Mouse (Mus musculus) embryonic facial prominence, embryonic 14.5 days (tissue): ENCODE measurements at regions not wholly inside any gene's neighbourhood (a gene's known extent, or its start where the extent isn't known, plus 50 kb on each side); places are given as distances from the start of the nearest gene placed in this dataset.

Source experiments
- ATAC-seq: fragments of 200-750 bp; cut with Nextera tagmentation; 2 replicates; pipeline ENCODE4 v1.8.0; 2017; ENCODE audit warnings: low read depth, moderate number of reproducible peaks, moderate TSS enrichment
- DNase-seq: peaks from one replicate; pipeline ENCODE4 v3.0.0-alpha.2; 2015; ENCODE audit warnings: low spot score
- H3K27ac ChIP-seq: fragments of 300-500 bp; sonication (generic); replicated peaks from 2 replicates; pipeline ENCODE4 v1.5.1; 2014; ENCODE audit warnings: low read depth, mild to moderate bottlenecking, low read length, moderate library complexity
- H3K27me3 ChIP-seq: fragments of 300-500 bp; sonication (generic); replicated peaks from 2 replicates; pipeline ENCODE4 v1.6.1; 2014; ENCODE audit warnings: low read length; ENCODE audit not compliant: control insufficient read depth, insufficient read depth
- H3K36me3 ChIP-seq: fragments of 300-500 bp; sonication (generic); 2 replicates; pipeline ENCODE4 v1.6.1; 2014; ENCODE audit warnings: low read length, mixed read lengths; ENCODE audit not compliant: control insufficient read depth, insufficient read depth
- H3K4me1 ChIP-seq: fragments of 300-500 bp; sonication (generic); 2 replicates; pipeline ENCODE4 v1.6.1; 2014; ENCODE audit warnings: antibody characterized with exemption, low read length; ENCODE audit not compliant: control insufficient read depth, insufficient read depth
- H3K4me2 ChIP-seq: fragments of 300-500 bp; sonication (generic); 2 replicates; pipeline ENCODE4 v1.6.1; 2014; ENCODE audit warnings: low read depth, mild to moderate bottlenecking, low read length, moderate library complexity, mixed read lengths
- H3K4me3 ChIP-seq: fragments of 300-500 bp; sonication (generic); 2 replicates; pipeline ENCODE4 v1.5.1; 2014; ENCODE audit warnings: low read depth, mild to moderate bottlenecking, low read length
- H3K9ac ChIP-seq: fragments of 300-500 bp; sonication (generic); 2 replicates; pipeline ENCODE4 v1.6.1; 2014; ENCODE audit warnings: low read depth, mild to moderate bottlenecking, low read length, moderate library complexity, mixed read lengths
- H3K9me3 ChIP-seq: fragments of 300-500 bp; sonication (generic); 2 replicates; pipeline ENCODE4 v1.6.1; 2016; ENCODE audit warnings: low read length; ENCODE audit not compliant: control insufficient read depth
- WGBS: fragments of 180-500 bp; shearing (Covaris S2); extraction: QIAGEN DNeasy Blood & Tissue Kit; methylation state at CpG from one replicate; pipeline ENCODE4 v1.1.7; 2014; 5-methylcytosine and 5-hydroxymethylcytosine counted together

DNA sequence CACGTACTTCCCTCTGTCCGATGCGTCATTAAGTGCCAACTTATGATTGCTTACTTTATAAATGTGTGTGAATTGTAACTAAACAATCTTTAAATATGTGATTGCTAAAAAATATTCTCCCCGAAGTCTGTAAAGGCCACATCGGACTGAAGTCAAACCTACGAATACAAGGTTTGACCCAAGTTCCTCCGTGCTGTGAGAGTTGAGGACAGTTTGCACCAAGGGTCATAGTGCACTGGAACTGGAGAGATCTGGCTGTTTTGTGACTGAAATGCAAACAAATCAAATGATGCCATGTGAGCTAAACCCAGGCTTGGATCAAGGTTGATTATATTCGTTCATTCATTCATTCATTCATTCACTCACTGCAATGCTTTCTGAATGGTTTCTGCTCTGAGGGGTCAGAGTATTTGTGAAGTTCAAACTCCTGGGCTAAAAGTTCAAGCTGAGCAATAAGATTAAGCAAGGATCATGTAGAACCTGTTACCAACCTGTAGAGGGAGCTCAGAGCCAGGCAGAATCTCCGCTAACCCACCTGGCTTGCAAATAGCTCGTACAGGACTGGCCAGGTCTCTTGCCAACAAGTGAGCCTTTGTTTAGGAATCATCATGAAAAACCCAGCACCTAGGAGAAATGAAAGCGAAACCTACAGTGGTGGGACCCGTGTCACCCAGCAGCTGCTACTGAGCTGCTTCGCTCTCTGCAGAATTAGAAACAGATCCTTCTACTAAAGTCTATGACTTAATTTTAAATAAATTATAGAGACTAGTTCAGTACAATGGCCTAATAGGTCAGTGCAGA is 67.9 kb upstream of the Serbp1 start:
- H3K4me1 ChIP-seq = no peaks in the 10 kb centered on the region
- no peak overlapping the region; the same call in 1 of the 2 replicates for H3K27ac ChIP-seq
- 42% methylated on average over 13 of the region's 13 CpGs for WGBS
- no peaks in the 10 kb centered on the region for H3K9me3 ChIP-seq
- H3K27me3 ChIP-seq = no peaks in the 10 kb centered on the region
- H3K9ac ChIP-seq = no peak overlapping the region
- peak; percentile 93 for DNase-seq
- no peaks in the 10 kb centered on the region for H3K36me3 ChIP-seq
- peak overlapping the region; percentile 42 for H3K4me2 ChIP-seq
- H3K4me3 ChIP-seq = peak overlapping the region; percentile 15; the same call in 1 of the 2 replicates
- peak; percentile 89 for ATAC-seq

DNA sequence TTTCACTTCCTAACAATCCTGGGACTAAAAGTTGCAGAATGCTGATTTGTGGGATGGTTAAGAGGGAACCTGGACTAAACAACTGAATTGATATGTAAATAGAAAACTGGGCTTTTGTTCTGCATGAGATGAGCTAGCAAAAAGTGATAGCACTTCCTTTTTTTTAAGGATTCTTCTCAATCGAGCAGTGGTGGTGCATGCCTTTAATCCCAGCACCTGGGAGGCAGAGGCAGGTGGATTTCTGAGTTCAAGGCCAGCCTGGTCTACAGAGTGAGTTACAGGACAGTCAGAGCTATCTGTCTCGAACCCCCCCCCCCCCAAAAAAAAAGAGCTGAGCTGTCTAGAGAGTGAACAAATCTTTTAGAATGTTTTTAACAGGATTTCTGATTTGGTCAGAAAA is 69.2 kb upstream of the Serbp1 start:
- Histone ChIP-seq H3K36me3 (no peaks in the 10 kb centered on the region), H3K9me3 (no peaks in the 10 kb centered on the region), H3K4me2 (peak overlapping the region; percentile 61), H3K9ac (peak overlapping the region; percentile 47; the same call in 1 of the 2 replicates), H3K4me1 (no peaks in the 10 kb centered on the region), H3K27ac (peak overlapping the region; percentile 58; the same call in 1 of the 2 replicates), H3K4me3 (peak overlapping the region; percentile 41), H3K27me3 (no peaks in the 10 kb centered on the region)
- no peak for ATAC-seq
- 30% methylated on average over 2 of the region's 2 CpGs for WGBS
- no peak for DNase-seq

DNA sequence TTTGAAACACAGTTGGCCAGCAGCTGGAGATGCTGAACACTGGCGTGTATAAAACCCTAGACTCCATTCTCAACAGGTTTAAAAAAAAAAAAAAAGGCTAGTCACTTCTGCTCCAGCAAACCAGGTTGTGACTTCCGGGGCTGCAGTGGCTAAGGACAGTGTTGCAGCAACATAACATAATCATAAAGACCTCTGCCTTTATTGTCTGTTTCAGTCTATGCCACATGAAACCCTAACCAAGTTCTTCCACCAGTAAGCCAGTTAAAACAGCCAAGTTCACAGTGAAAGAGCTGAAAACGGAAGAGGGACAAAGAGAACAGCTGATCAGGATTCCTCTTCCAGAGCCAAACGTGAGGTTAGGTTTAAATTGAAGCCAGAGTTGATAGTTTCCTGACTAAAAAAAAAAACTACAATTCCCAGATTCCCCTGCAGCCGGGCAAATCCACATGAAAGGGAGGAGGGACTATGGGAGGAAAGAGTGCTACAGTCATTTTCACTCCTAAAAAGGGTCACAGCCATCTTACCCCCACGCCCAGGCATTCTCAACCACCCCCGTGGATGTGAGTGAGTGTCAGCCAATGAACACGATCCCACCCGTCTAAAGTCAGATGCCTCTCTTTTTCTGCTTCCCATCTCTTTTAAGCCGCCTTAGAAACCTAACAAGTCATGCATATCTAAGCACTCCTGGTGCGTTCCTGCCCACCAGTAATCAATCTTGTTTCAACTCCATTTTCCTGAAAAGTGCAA is 69.8 kb upstream of the Serbp1 start:
- Histone ChIP-seq H3K9ac (peak overlapping the region; percentile 47; the same call in 1 of the 2 replicates), H3K4me2 (peak overlapping the region; percentile 61), H3K4me1 (no peaks in the 10 kb centered on the region), H3K27me3 (no peaks in the 10 kb centered on the region), H3K4me3 (peak overlapping the region; percentile 41), H3K36me3 (no peaks in the 10 kb centered on the region), H3K27ac (peak overlapping the region; percentile 58; the same call in 1 of the 2 replicates), H3K9me3 (no peaks in the 10 kb centered on the region)
- 11% methylated on average over 11 of the region's 11 CpGs for WGBS
- DNase-seq = peak; percentile 80
- ATAC-seq = peak; percentile 71

DNA sequence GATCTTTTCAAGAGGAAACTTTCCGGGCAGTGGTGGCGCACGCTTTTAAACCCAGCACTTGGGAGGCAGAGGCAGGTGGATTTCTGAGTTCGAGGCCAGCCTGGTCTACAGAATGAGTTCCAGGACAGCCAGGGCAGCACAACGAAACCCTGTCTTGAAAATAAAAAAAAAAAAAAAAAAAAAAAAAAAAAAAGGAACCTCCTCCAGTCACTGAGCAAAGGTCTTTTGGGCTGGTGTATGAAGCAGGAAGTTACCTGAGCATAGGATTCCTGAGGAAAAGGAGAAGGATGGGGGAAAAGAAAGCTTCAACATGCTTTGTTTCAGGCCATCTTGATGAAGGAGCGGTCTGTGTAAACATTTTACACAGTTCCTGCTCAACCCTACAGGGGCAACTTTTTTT is 72.9 kb upstream of the Serbp1 start:
- ATAC-seq = no peak
- no peaks in the 10 kb centered on the region for H3K27me3 ChIP-seq
- H3K4me3 ChIP-seq = no peak overlapping the region
- 88% methylated on average over 6 of the region's 6 CpGs for WGBS
- no peaks in the 10 kb centered on the region for H3K36me3 ChIP-seq
- no peak overlapping the region for H3K4me2 ChIP-seq
- no peaks in the 10 kb centered on the region for H3K4me1 ChIP-seq
- no peak overlapping the region for H3K27ac ChIP-seq
- no peak for DNase-seq
- no peak overlapping the region for H3K9ac ChIP-seq
- no peaks in the 10 kb centered on the region for H3K9me3 ChIP-seq

DNA sequence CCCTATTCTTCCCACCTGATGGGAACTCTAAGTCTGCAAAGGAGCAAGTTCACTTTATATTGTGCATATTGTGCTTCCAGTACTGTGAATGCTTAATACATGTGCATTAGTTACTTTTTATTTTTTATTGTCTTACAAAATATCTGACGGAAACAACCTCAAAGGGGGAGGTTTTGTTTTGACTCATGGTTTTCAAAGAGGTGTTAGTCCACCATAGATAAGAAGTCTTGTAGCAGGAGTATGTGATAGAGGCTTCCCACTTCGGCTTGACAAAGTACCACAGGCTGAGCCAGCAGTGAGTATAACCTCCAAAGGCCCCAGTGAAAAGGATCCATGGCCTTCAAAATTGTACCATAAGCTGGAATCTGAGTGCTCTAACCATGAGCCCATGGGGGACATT is 74.0 kb upstream of the Serbp1 start:
- no peak overlapping the region for H3K9ac ChIP-seq
- H3K27me3 ChIP-seq = no peaks in the 10 kb centered on the region
- H3K27ac ChIP-seq = no peak overlapping the region
- H3K4me3 ChIP-seq = no peak overlapping the region
- no peak overlapping the region for H3K4me2 ChIP-seq
- H3K4me1 ChIP-seq = no peaks in the 10 kb centered on the region
- no peaks in the 10 kb centered on the region for H3K9me3 ChIP-seq
- 76% methylated on average over 2 of the region's 2 CpGs for WGBS
- H3K36me3 ChIP-seq = no peaks in the 10 kb centered on the region
- DNase-seq = no peak
- no peak for ATAC-seq

DNA sequence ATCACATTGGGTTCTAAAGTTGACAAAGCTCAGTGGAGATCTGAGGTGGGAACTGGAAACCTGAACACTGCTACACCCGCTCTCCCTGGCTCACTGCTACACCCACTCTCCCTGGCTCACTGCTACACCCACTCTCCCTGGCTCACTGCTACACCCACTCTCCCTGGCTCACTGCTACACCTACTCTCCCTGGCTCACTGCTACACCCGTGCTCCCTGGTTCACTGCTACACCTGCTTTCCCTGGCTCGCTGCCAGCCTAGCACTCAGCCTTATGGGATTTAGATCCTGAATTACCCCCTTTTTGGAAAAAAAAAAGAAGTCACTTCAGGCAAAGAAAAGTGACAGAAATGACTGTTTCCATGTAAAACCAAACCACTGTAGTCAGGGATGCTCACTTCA is 75.2 kb upstream of the Serbp1 start:
- Histone ChIP-seq H3K36me3 (no peaks in the 10 kb centered on the region), H3K27ac (no peak overlapping the region), H3K4me1 (no peaks in the 10 kb centered on the region), H3K9me3 (no peaks in the 10 kb centered on the region), H3K27me3 (no peaks in the 10 kb centered on the region), H3K9ac (no peak overlapping the region), H3K4me2 (no peak overlapping the region), H3K4me3 (no peak overlapping the region)
- DNase-seq (peak; percentile 41), ATAC-seq (no peak)
- 61% methylated on average over 3 of the region's 3 CpGs for WGBS

DNA sequence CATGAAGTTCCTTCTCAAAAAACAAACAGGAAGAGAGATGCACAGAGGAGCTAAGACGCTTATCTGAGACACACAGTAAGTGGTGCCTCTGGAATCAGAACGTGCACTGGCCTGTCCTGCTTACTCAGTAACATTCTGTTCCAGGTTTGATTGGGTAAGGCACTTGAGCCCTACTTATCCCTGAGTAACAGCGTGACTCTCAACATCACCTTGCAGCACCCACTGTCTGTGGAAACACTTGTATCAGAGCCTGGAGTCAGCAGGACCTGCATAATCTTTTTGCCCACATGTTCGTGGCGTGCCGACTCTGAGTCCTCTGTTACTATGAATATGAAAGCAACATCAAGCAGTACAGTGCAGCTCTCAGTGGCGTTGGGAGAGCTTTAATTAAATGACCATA is 76.4 kb upstream of the Serbp1 start:
- no peak overlapping the region for H3K27ac ChIP-seq
- H3K9ac ChIP-seq = no peak overlapping the region
- 72% methylated on average over 7 of the region's 7 CpGs for WGBS
- ATAC-seq = no peak
- DNase-seq = no peak
- H3K27me3 ChIP-seq = no peaks in the 10 kb centered on the region
- H3K4me2 ChIP-seq = no peak overlapping the region
- H3K4me3 ChIP-seq = no peak overlapping the region
- H3K4me1 ChIP-seq = no peaks in the 10 kb centered on the region
- no peaks in the 10 kb centered on the region for H3K9me3 ChIP-seq
- no peaks in the 10 kb centered on the region for H3K36me3 ChIP-seq

DNA sequence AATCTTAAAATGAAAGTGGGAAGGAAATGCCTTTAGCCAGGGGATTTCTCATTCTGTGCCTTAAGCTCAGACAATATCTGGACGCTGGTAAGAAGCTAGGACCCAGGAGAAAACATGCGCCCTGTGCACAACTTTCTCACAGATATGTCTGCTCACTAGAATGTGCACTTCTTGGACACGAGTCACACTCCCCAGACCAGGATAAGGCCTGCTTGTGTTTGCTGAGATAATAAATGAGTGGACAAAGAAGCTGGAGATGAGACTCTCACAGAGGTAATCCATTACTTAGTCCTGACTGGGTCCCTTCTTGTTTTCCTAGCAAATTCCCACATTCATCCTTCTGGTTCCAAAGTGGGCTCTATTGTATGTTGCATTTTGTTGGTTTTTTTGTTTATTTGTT is 77.4 kb upstream of the Serbp1 start:
- H3K9me3 ChIP-seq = no peaks in the 10 kb centered on the region
- DNase-seq = no peak
- no peak overlapping the region for H3K4me2 ChIP-seq
- no peak overlapping the region for H3K9ac ChIP-seq
- no peak for ATAC-seq
- WGBS = 74% methylated on average over 3 of the region's 3 CpGs
- H3K27ac ChIP-seq = no peak overlapping the region
- H3K27me3 ChIP-seq = no peaks in the 10 kb centered on the region
- H3K4me1 ChIP-seq = no peaks in the 10 kb centered on the region
- no peak overlapping the region for H3K4me3 ChIP-seq
- H3K36me3 ChIP-seq = no peaks in the 10 kb centered on the region
